Mouse (Mus musculus): ENCODE data around the gene Cyp4f18. TPM values are rescaled to one million over a fixed set of nuclear protein-coding genes. Genes with fewer than 3 reads are reported as not detected.
"Not testable (repeated sequence)": the region's sequence is repeated elsewhere in the genome, so short reads cannot be mapped to it uniquely, and the experiment has no call there.

Gene Cyp4f18
- polyA plus RNA-seq, 1 experiment: 0.19 TPM

GRCm38 (mm10) chr8:71961796-71962195 lies 47.6 kb downstream of the Cyp4f18 start:
- Histone ChIP-seq H3K4me3 (replicated peaks) (no peak overlapping the region), H3K4me1 (ENCODE audit: control insufficient read depth) (no peaks in the 10 kb centered on the region), H3K27me3 (ENCODE audit: control insufficient read depth) (no peaks in the 10 kb centered on the region), H3K9me3 (ENCODE audit: control insufficient read depth, low read length) (peaks cover 11% of the 10 kb centered on the region), H3K36me3 (ENCODE audit: control insufficient read depth) (peaks cover 43% of the 10 kb centered on the region)
- TF ChIP-seq TAL1 (IDR thresholded peaks at IDR 0.05; ENCODE audit: low read length): no peak

- H3K4me3 ChIP-seq (replicated peaks): no peak overlapping the region
- H3K4me1 ChIP-seq (ENCODE audit: control insufficient read depth): no peaks in the 10 kb centered on the region
- H3K27me3 ChIP-seq (ENCODE audit: control insufficient read depth): no peaks in the 10 kb centered on the region
- peaks cover 30% of the 10 kb centered on the region for H3K36me3 ChIP-seq (ENCODE audit: control insufficient read depth)
- TF ChIP-seq TAL1 (IDR thresholded peaks at IDR 0.05; ENCODE audit: low read length) (no peak), GATA1 (IDR thresholded peaks at IDR 0.05; ENCODE audit: low read length) (no peak)
- H3K9me3 ChIP-seq (ENCODE audit: control insufficient read depth, low read length): peaks cover 6% of the 10 kb centered on the region
Observed at GRCm38 (mm10) chr8:71960483-71960882, 48.9 kb downstream of the Cyp4f18 start.

GRCm38 (mm10) chr8:71954666-71955065 lies 54.8 kb downstream of the Cyp4f18 start:
- Histone ChIP-seq H3K4me1 (ENCODE audit: control insufficient read depth) (peaks cover 24% of the 10 kb centered on the region), H3K27me3 (ENCODE audit: control insufficient read depth) (no peaks in the 10 kb centered on the region), H3K4me3 (replicated peaks) (no peak overlapping the region), H3K36me3 (ENCODE audit: control insufficient read depth) (peaks cover 7% of the 10 kb centered on the region), H3K9me3 (ENCODE audit: control insufficient read depth, low read length) (no peaks in the 10 kb centered on the region)
- TF ChIP-seq TAL1 (IDR thresholded peaks at IDR 0.05; ENCODE audit: low read length) (no peak), GATA1 (IDR thresholded peaks at IDR 0.05; ENCODE audit: low read length) (no peak)

GRCm38 (mm10) chr8:71952961-71953700 lies 56.3 kb downstream of the Cyp4f18 start:
- H3K4me3 ChIP-seq (replicated peaks); H3K36me3 ChIP-seq (ENCODE audit: control insufficient read depth); H3K27me3 ChIP-seq (ENCODE audit: control insufficient read depth); H3K9me3 ChIP-seq (ENCODE audit: control insufficient read depth, low read length): not testable (repeated sequence)
- H3K4me1 ChIP-seq (ENCODE audit: control insufficient read depth): peaks cover 26% of the 10 kb centered on the region

- no peak for TF ChIP-seq GATA1 (IDR thresholded peaks at IDR 0.05; ENCODE audit: low read length)
- no peak for TF ChIP-seq TAL1 (IDR thresholded peaks at IDR 0.05; ENCODE audit: low read length)
- peaks cover 26% of the 10 kb centered on the region for H3K4me1 ChIP-seq (ENCODE audit: control insufficient read depth)
- peaks cover 5% of the 10 kb centered on the region; the same call in 1 of the 2 replicates for H3K27me3 ChIP-seq (ENCODE audit: control insufficient read depth)
- H3K4me3 ChIP-seq (replicated peaks): peak overlapping the region; percentile 77
- no peaks in the 10 kb centered on the region for H3K9me3 ChIP-seq (ENCODE audit: control insufficient read depth, low read length)
- H3K36me3 ChIP-seq (ENCODE audit: control insufficient read depth): peaks cover 5% of the 10 kb centered on the region
Observed at GRCm38 (mm10) chr8:71952489-71952888, 56.9 kb downstream of the Cyp4f18 start.

GRCm38 (mm10) chr8:71951436-71952161 lies 57.8 kb downstream of the Cyp4f18 start:
- Histone ChIP-seq H3K27me3 (ENCODE audit: control insufficient read depth) (peaks cover 9% of the 10 kb centered on the region; the same call in 1 of the 2 replicates), H3K4me1 (ENCODE audit: control insufficient read depth) (peaks cover 26% of the 10 kb centered on the region), H3K9me3 (ENCODE audit: control insufficient read depth, low read length) (no peaks in the 10 kb centered on the region), H3K4me3 (replicated peaks) (peak overlapping the region; percentile 77), H3K36me3 (ENCODE audit: control insufficient read depth) (peaks cover 5% of the 10 kb centered on the region)
- TF ChIP-seq TAL1 (IDR thresholded peaks at IDR 0.05; ENCODE audit: low read length) (no peak), GATA1 (IDR thresholded peaks at IDR 0.05; ENCODE audit: low read length) (no peak)

GRCm38 (mm10) chr8:71950482-71951221 lies 58.8 kb downstream of the Cyp4f18 start, which contains the start of gene Zfp961:
Zfp961 (plus strand) TSS chr8:71951038.
- no peak for TF ChIP-seq GATA1 (IDR thresholded peaks at IDR 0.05; ENCODE audit: low read length)
- TF ChIP-seq TAL1 (IDR thresholded peaks at IDR 0.05; ENCODE audit: low read length): no peak
- Histone ChIP-seq H3K36me3 (ENCODE audit: control insufficient read depth) (peaks cover 5% of the 10 kb centered on the region), H3K4me3 (replicated peaks) (peak within 1 kb of the TSS; percentile 77), H3K4me1 (ENCODE audit: control insufficient read depth) (peaks cover 26% of the 10 kb centered on the region), H3K9me3 (ENCODE audit: control insufficient read depth, low read length) (no peaks in the 10 kb centered on the region), H3K27me3 (ENCODE audit: control insufficient read depth) (peaks cover 18% of the 10 kb centered on the region)

- no peaks in the 10 kb centered on the region for H3K9me3 ChIP-seq (ENCODE audit: control insufficient read depth, low read length)
- no peak for TF ChIP-seq GATA1 (IDR thresholded peaks at IDR 0.05; ENCODE audit: low read length)
- TF ChIP-seq TAL1 (IDR thresholded peaks at IDR 0.05; ENCODE audit: low read length): no peak
- H3K36me3 ChIP-seq (ENCODE audit: control insufficient read depth): no peaks in the 10 kb centered on the region; the same call in 1 of the 2 replicates
- peaks cover 33% of the 10 kb centered on the region for H3K27me3 ChIP-seq (ENCODE audit: control insufficient read depth)
- H3K4me1 ChIP-seq (ENCODE audit: control insufficient read depth): peaks cover 26% of the 10 kb centered on the region
- no peak overlapping the region for H3K4me3 ChIP-seq (replicated peaks)
Observed at GRCm38 (mm10) chr8:71948624-71949023, 60.8 kb downstream of the Cyp4f18 start.

GRCm38 (mm10) chr8:71941776-71942175 lies 67.7 kb downstream of the Cyp4f18 start:
- Histone ChIP-seq H3K4me3 (replicated peaks) (no peak overlapping the region), H3K4me1 (ENCODE audit: control insufficient read depth) (peaks cover 11% of the 10 kb centered on the region), H3K9me3 (ENCODE audit: control insufficient read depth, low read length) (no peaks in the 10 kb centered on the region), H3K36me3 (ENCODE audit: control insufficient read depth) (no peaks in the 10 kb centered on the region), H3K27me3 (ENCODE audit: control insufficient read depth) (peaks cover 25% of the 10 kb centered on the region)
- TF ChIP-seq GATA1 (IDR thresholded peaks at IDR 0.05; ENCODE audit: low read length) (no peak), TAL1 (IDR thresholded peaks at IDR 0.05; ENCODE audit: low read length) (no peak)
